Mouse (Mus musculus): Measurements from ENCODE around the gene Morn4. TPM values are rescaled to one million over a fixed set of nuclear protein-coding genes. Genes with fewer than 3 reads are reported as not detected.
"Not testable (repeated sequence)": the region's sequence is repeated elsewhere in the genome, so short reads cannot be mapped to it uniquely, and the experiment has no call there.

Gene Morn4
- total RNA-seq, 2 experiments from 2014 or later: 4.5 to 5.3 TPM

DNA sequence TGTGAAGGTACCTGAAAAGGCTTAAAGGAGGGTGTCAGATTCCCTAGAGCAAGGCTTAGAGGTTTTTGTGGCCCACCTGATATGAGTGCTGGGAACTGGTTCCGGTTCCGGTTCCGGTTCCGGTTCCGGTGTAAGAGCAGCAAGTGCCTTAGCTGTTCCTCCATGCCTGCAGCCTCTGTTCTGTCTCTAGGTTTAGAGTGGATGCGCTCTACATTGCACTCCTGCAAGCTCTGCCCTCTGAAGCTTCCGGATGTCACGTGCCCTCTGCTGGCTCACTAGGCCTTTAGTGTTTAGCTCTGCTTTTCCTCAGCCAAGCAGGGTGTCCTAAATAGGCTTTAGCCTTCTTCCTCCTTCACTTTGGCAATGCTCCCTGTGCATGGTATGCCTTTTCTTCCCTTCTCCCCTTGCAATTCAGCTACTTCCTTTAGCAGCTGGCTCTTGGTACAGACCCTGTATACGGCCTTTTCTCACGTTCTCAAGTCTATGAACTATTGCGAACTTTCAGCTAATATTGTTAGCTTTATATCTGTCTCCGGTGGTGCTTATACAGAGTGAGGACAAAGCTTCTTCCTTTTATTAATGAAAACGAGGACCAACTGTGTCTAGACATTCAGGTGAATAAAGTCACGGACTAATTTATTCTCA, 3.1 kb upstream of the Morn4 start:
- DNase-seq: peak; percentile 40 to 56
- intact Hi-C loops (cut with DNase I): loop anchor here (5.0 kb wide), 1 partner anchor 52 kb away; the partner anchor contains the start of gene Ankrd2

- no peak for DNase-seq
- intact Hi-C loops (cut with DNase I): loop anchor here (5.0 kb wide), 1 partner anchor 48 kb away; the partner anchor contains the start of gene Ankrd2
These were observed 467 bp downstream of the Morn4 start for GRCm38 (mm10) chr19:42085690-42086089.

GRCm38 (mm10) chr19:42081613-42082012, 4.5 kb downstream of the Morn4 start:
- DNase-seq; intact Hi-C loops (cut with DNase I): not testable (repeated sequence)

GRCm38 (mm10) chr19:42080469-42080868, 5.7 kb downstream of the Morn4 start:
- DNase-seq: no peak
- intact Hi-C loops (cut with DNase I): no loop called here

GRCm38 (mm10) chr19:42079950-42080349, 6.2 kb downstream of the Morn4 start:
- no peak for DNase-seq
- intact Hi-C loops (cut with DNase I): no loop called here

DNA sequence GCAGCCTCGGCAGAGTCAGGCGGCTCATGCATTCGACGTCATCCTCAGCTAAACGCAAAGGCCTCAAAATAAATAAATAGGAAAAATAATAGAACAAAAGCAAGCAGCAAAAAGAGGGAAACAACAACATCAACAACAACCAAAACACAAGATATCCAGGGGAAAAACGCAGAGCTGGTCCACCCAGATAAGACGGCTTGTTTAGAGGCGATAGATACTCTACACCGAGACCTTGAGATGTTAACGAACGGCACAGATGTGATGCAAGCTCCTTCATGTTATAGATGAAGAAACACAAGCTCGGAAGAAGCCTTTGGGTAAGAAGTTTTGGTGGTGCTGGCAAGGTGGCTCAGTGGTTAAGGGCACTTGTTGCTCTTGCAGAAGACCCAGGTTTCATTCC, 7.2 kb downstream of the Morn4 start:
- no peak for DNase-seq
- intact Hi-C loops (cut with DNase I): no loop called here

- intact Hi-C loops (cut with DNase I): no loop called here
- DNase-seq: no peak
These were observed 7.6 kb downstream of the Morn4 start for GRCm38 (mm10) chr19:42078566-42078965.

DNA sequence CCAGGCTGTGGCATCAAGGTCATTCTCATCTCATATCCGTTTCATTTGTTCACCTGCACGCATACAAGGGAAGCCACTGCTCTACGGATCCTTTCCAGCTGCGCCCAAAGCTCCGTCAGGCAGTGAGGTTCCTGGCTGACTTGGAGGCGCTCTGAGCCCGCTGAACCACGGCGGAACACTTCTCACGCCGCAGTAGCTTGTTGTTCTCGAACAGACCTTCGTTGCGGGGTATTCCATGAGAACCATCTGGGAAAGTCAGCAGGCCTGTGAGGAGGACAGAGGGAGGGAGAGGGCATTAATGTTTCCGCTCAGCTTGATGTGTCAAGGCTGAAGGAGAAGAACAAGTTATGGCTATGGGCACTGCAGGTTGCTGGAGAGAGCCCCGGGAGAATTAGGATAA, 10.2 kb downstream of the Morn4 start:
- no peak for DNase-seq
- intact Hi-C loops (cut with DNase I): no loop called here

- intact Hi-C loops (cut with DNase I): no loop called here
These were observed 11.1 kb downstream of the Morn4 start for GRCm38 (mm10) chr19:42075051-42075450.

GRCm38 (mm10) chr19:42072802-42073201, 13.4 kb downstream of the Morn4 start:
- intact Hi-C loops (cut with DNase I): no loop called here
- no peak for DNase-seq

More at GRCm38 (mm10) chr19:42075051-42075450, 11.1 kb downstream of the Morn4 start:
- DNase-seq: no peak

GRCm38 (mm10) chr19:42071886-42072608, 14.1 kb downstream of the Morn4 start:
- intact Hi-C loops (cut with DNase I): no loop called here
- no peak for DNase-seq

DNA sequence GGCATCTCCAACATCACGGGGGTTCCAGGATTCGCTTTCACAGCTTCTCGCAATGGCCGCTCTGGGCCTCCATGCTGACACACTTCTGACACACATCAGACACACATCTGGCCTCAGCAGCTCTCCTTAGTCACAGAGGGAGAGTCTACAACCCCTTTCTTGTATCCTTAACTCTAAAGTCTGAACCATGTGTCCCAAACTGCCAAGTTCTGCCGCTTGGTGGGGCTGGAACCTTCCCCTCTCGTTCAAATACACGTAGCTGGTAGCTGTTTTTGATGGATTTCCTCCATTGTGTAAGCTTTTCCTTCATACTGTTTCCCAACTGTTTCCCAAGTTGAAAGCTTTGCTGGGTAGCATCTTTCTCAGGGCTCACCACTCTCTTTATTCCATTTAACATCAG, 14.9 kb downstream of the Morn4 start:
- intact Hi-C loops (cut with DNase I): no loop called here
- no peak for DNase-seq

- peak in 1 of 2 experiments; percentile 25 for DNase-seq
- intact Hi-C loops (cut with DNase I): loop anchor here (2.0 kb wide), 1 partner anchor 34 kb away; the partner anchor contains the start of gene Ankrd2
These were observed 17.0 kb downstream of the Morn4 start for GRCm38 (mm10) chr19:42069241-42069525.

DNA sequence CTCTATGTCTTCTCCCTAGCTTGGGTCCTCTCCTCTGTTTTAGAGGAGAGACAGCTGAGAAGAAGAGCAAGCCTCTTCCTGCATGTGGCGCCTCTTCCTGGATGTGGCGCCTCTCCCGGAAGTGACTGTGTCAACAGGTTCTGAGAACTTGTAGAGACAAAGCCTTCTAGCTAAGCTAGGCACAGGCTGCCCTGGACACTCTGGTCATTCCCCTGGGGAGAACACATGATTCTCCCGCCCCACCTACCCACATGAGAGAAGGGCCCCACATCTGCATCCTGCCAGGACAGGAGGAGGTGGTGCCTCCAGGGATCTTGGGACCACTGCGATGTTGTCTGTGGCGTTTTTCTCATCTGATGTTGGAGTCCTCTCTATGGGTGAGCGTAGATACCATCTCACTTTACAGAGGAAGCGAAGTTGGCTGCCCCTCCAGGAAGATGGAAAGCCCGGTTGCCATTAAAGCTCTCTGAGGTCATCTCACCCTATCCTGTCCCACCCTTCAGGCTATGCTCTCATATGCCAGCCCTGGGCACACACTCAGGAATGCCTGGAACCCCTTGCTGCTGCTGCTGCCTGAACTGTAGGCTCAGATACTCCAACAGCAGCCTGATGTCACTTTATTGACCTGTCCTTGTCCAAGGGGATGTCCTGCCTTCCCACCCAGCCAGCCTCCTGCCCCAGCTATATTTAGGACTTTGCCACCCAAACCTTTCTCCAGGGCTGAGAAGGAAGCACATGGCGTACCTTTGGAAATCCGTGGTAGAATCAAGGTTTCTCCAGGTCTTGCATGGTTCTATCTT, 17.5 kb downstream of the Morn4 start:
- intact Hi-C loops (cut with DNase I): loop anchor here (2.0 kb wide), 1 partner anchor 34 kb away; the partner anchor contains the start of gene Ankrd2
- peak in 1 of 2 experiments; percentile 35 for DNase-seq

DNA sequence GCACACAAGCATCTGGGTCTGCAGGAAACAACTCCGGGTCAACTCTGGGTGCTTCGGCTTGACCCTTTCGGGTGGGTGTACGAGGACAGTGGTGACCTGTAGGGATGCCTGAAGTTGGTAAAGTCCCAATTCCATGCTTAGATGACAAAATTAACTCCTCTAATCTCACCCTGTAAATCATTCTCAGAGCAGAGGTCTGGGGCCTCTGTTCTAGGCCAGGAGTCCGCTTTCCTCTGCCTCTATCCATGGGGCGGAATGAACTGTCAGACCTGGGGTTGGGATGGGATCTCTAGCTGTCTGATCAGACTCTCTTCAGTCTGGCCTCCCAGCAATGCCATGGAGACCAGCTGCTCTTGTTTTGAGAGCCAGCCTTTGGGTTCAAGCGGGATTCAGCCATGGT, 24.7 kb downstream of the Morn4 start:
- intact Hi-C loops (cut with DNase I): no loop called here
- DNase-seq: no peak

- DNase-seq: no peak
- intact Hi-C loops (cut with DNase I): no loop called here
These were observed 27.7 kb downstream of the Morn4 start for GRCm38 (mm10) chr19:42058426-42058825.

DNA sequence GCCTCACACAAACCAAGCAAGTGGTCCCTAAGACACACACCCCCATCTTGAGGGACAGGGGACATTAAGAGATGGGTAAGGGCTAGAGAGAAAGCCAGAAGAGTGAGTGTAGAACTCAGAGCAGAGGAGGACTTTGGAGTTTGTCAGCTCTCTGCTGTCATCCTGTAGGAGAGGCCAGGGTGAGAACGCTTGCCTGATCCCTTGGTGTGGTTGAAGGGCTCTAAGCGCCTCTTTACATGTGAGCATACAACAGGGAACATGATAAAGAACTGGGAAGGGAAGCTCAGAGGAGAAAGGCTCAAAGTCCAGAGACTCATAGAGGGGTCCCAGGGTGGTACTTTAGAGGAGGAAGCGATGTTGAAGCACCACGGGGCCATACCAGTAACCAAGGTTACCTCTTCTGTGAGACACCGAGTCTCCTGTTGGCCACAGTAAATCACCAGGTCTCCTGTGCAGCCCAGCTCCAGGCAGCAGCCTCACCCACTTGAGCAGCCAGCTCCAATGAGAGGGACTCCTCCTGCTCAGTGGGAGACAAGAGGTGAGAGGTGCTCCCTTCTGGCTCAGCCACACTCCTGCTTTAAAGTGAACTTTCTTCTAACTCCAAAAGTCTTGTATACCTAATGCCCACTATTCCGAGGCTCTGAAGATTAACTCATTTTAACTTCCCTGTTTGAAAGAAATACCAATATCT, 29.3 kb downstream of the Morn4 start:
- no peak for DNase-seq
- intact Hi-C loops (cut with DNase I): no loop called here

DNA sequence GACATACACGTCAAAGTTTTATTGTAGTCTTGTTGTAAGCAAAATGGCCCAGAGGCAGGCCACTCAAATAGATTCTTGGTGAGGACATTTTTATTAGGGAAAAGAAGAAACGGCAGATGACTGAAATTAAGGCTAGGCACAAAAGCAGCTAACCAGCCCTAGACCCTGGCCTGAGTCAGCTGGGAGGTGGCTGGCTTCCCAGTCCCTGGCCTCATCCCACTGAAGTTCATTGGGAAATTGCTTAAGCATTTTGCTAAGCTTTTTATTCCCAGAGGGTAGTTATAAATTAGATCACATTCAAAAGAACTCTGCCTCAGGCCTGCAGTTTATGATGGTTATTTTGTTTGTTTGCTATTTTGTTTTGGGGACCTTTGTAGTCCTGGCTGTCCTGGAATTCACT, 30.3 kb downstream of the Morn4 start:
- intact Hi-C loops (cut with DNase I): no loop called here
- peak; percentile 71 to 78 for DNase-seq

DNA sequence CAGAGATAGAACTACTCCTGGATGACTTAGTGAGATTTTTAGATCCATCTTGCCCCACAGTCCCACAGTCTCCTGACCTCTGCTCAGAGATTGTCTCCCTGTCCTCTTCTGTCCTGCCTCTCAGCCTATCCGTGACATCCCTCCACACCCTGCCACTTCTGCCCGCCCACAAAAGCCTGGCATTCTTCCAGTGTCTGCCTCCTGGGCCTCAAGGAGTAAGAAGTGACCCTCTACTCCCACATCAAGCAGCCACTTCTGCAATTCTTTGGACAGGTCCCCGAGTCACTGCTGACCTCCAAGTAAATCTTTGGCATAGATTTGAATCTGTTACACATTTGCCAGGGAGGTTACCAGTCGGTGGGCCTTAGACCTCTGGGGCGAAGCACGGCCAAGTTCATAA, 31.9 kb downstream of the Morn4 start:
- no peak for DNase-seq
- intact Hi-C loops (cut with DNase I): no loop called here

GRCm38 (mm10) chr19:42051948-42052347, 34.2 kb downstream of the Morn4 start, which contains the start of gene 4933411K16Rik:
Gene 4933411K16Rik, plus strand, starts transcription at chr19:42052248.
- DNase-seq: no peak
- intact Hi-C loops (cut with DNase I): no loop called here

DNA sequence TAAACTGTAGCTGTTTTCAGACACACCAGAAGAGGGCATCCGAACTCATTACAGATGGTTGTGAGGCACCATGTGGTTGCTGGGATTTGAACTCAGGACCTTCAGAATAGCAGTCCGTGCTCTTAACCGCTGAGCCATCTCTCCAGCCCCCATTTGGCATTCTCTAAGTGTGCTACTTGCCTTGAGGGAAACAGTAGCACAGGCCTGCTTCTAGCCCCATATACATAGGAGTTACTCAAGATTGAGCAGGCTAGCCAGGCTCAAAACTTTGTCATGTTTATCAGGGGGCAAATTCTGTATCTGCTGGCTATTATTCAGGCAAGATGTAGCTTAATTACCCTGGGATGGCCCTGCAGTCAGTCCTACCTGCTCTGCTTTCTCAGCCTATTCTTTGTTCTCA, 34.8 kb downstream of the Morn4 start:
- no peak for DNase-seq
- intact Hi-C loops (cut with DNase I): no loop called here

Measured in heart, postnatal 14 days (tissue).